Mouse (Mus musculus) erythroblast, adult 5-6 weeks (primary cell): ENCODE results near the gene Hepacam. TPM values are rescaled to one million over a fixed set of nuclear protein-coding genes. Genes with fewer than 3 reads are reported as not detected.

Source experiments
- ATAC-seq: replicated peaks from 2 replicates; pipeline ENCODE4 v1.8.0; 2016; ENCODE audit warnings: moderate number of reproducible peaks, mild to moderate bottlenecking, moderate TSS enrichment, inconsistent platforms; ENCODE audit not compliant: poor library complexity, low FRiP score, severe bottlenecking
- total RNA-seq, 2 experiments: library from RNA; stranded (forward) in 1 of 2; stranded (reverse) in 1 of 2; fragments of 150-400 nt in 1 of 2; fragments of 200-764, 138-1000 nt in 1 of 2; gene quantifications; 2 replicates each; pipeline versions ENCODE4 v1.2.3 to v1.2.4; 2015 to 2017; ENCODE audit warnings: low replicate concordance in 2 of 2

The Hepacam gene
- total RNA-seq (2015; ENCODE audit: low replicate concordance) (not detected in 2 replicates), total RNA-seq (2017; ENCODE audit: low replicate concordance) (not detected in 2 replicates)

GRCm38 (mm10) chr9:37367301-37368080 lies at the start of gene Hepacam:
TSS of gene Hepacam (plus strand) at chr9:37367351.
- no peak for ATAC-seq

GRCm38 (mm10) chr9:37329456-37329855 lies 37.7 kb upstream of the Hepacam start:
- ATAC-seq = no peak

GRCm38 (mm10) chr9:37345406-37345805 lies 21.7 kb upstream of the Hepacam start:
- no peak for ATAC-seq

GRCm38 (mm10) chr9:37347184-37347987 lies 19.8 kb upstream of the Hepacam start:
- peak; percentile 54 for ATAC-seq

- peak; percentile 99 for ATAC-seq
Measured at GRCm38 (mm10) chr9:37347988-37348642, 19.0 kb upstream of the Hepacam start, which contains the start of gene Ccdc15. TSS of gene Ccdc15 (minus strand) at chr9:37348432.

- no peak for ATAC-seq
Measured at GRCm38 (mm10) chr9:37349050-37349449, 18.1 kb upstream of the Hepacam start.

- ATAC-seq = no peak
Measured at GRCm38 (mm10) chr9:37351266-37351665, 15.9 kb upstream of the Hepacam start.

- no peak for ATAC-seq
Measured at GRCm38 (mm10) chr9:37354485-37354884, 12.7 kb upstream of the Hepacam start.

- no peak for ATAC-seq
Measured at GRCm38 (mm10) chr9:37358713-37359330, 8.3 kb upstream of the Hepacam start.

- no peak for ATAC-seq
Measured at GRCm38 (mm10) chr9:37359331-37360220, 7.6 kb upstream of the Hepacam start.

- ATAC-seq = no peak
Measured at GRCm38 (mm10) chr9:37362084-37362483, 5.1 kb upstream of the Hepacam start.

- no peak for ATAC-seq
Measured at GRCm38 (mm10) chr9:37362881-37363280, 4.3 kb upstream of the Hepacam start.

- no peak for ATAC-seq
Measured at GRCm38 (mm10) chr9:37363551-37363950, 3.6 kb upstream of the Hepacam start.

GRCm38 (mm10) chr9:37364392-37364791 lies 2.8 kb upstream of the Hepacam start:
- no peak for ATAC-seq

GRCm38 (mm10) chr9:37365706-37366105 lies 1.4 kb upstream of the Hepacam start:
- ATAC-seq = no peak

- no peak for ATAC-seq
Measured at GRCm38 (mm10) chr9:37368081-37368830, 1.1 kb downstream of the Hepacam start.

- ATAC-seq = no peak
Measured at GRCm38 (mm10) chr9:37368860-37369259, 1.7 kb downstream of the Hepacam start.

- ATAC-seq = no peak
Measured at GRCm38 (mm10) chr9:37371232-37371801, 4.2 kb downstream of the Hepacam start.
